Comparison of ENCODE assay signal across 9 mouse cellular contexts in genomic region chr9:68689351-68689750, GRCm38 (mm10). TPM values are rescaled to one million over a fixed set of nuclear protein-coding genes. Genes with fewer than 3 reads are reported as not detected.
DNase-seq lines count a peak whose midpoint lies in the region; ATAC-seq and TF ChIP-seq lines count a peak whose summit lies in the region.
"Had no signal": no experiment of that assay in that cellular context is flagged by ENCODE, and none has a peak within 500 bp of the region (broad histone marks: within the 10 kb centered on the region; RNA-seq: fewer than 3 reads in every experiment).

No protein-coding gene starts in this region.

- H3K4me2 ChIP-seq in intestine, embryonic 14.5 days (ENCODE audit: low read length), result no peak overlapping the region
- H3K4me2 ChIP-seq in intestine, embryonic 15.5 days (replicated peaks), result no peak overlapping the region

- no peaks in the 10 kb centered on the region for H3K36me3 ChIP-seq in intestine, embryonic 14.5 days (ENCODE audit: control insufficient read depth, insufficient read depth, low read length)
- no peaks in the 10 kb centered on the region for H3K36me3 ChIP-seq in intestine, embryonic 15.5 days
- no peaks in the 10 kb centered on the region for H3K36me3 ChIP-seq in E14TG2a.4 (ENCODE audit: insufficient read depth, low read length)

- H3K27me3 ChIP-seq in intestine, embryonic 14.5 days (replicated peaks; ENCODE audit: control insufficient read depth, insufficient read depth, low read length), result 0 out of 2 replicates have a peak, but pooled peaks cover 3% of the 10 kb centered on the region
- H3K27me3 ChIP-seq in intestine, embryonic 15.5 days (replicated peaks), result no peaks in the 10 kb centered on the region
- H3K27me3 ChIP-seq in E14TG2a.4 (ENCODE audit: insufficient read depth, low read length), result no peaks in the 10 kb centered on the region

- TF ChIP-seq CTCF in E14TG2a.4 (conservative IDR thresholded peaks at IDR 0.05; ENCODE audit: low read length), result peak; percentile 94

- peak; percentile 53 for DNase-seq in intestine, embryonic 14.5 days (ENCODE audit: low spot score)
- DNase-seq in adipocyte (ENCODE audit: low spot score), result peak; percentile 9
- peak; percentile 44 for DNase-seq in layer of hippocampus, adult 9-11 months
- DNase-seq in retina, postnatal 1 day, result peak; percentile 83
- no peak for DNase-seq in spleen, adult 12 weeks (ENCODE audit: low spot score)

- WGBS in intestine, embryonic 14.5 days, result 31% methylated on average over 4 of the region's 4 CpGs
- 39% methylated on average over 4 of the region's 4 CpGs for WGBS in intestine, embryonic 15.5 days

- H3K4me3 ChIP-seq in intestine, embryonic 14.5 days (ENCODE audit: low read depth, low read length), result no peak overlapping the region
- no peak overlapping the region for H3K4me3 ChIP-seq in intestine, embryonic 15.5 days (replicated peaks)
- no peak overlapping the region for H3K4me3 ChIP-seq in E14TG2a.4 (replicated peaks; ENCODE audit: low read length)
- H3K4me3 ChIP-seq: erythroblast, embryonic 14.5 days had no signal

- H3K4me1 ChIP-seq in intestine, embryonic 14.5 days (replicated peaks; ENCODE audit: control insufficient read depth, insufficient read depth, low read length), result peaks cover 6% of the 10 kb centered on the region
- H3K4me1 ChIP-seq in intestine, embryonic 15.5 days (replicated peaks), result no peaks in the 10 kb centered on the region
- peaks cover 17% of the 10 kb centered on the region for H3K4me1 ChIP-seq in E14TG2a.4 (replicated peaks; ENCODE audit: low read depth, low read length)

- H3K27ac ChIP-seq in intestine, embryonic 14.5 days (ENCODE audit: low read depth), result no peak overlapping the region
- no peak overlapping the region for H3K27ac ChIP-seq in intestine, embryonic 15.5 days

- H3K9ac ChIP-seq in intestine, embryonic 14.5 days (ENCODE audit: low read length), result no peak overlapping the region
- H3K9ac ChIP-seq in intestine, embryonic 15.5 days, result no peak overlapping the region

- no peak for ATAC-seq in intestine, embryonic 14.5 days (replicated peaks; ENCODE audit: low FRiP score, low TSS enrichment, low read depth)
- ATAC-seq in intestine, embryonic 15.5 days, result no peak
- 0 out of 2 replicates have a peak, but pooled peaks have one; percentile 55 for ATAC-seq in erythroblast, adult 5-6 weeks (replicated peaks; ENCODE audit: low FRiP score, poor library complexity, severe bottlenecking)

- no peaks in the 10 kb centered on the region for H3K9me3 ChIP-seq in intestine, embryonic 14.5 days (ENCODE audit: control insufficient read depth, low read length)
- no peaks in the 10 kb centered on the region for H3K9me3 ChIP-seq in intestine, embryonic 15.5 days
- no peaks in the 10 kb centered on the region for H3K9me3 ChIP-seq in E14TG2a.4 (ENCODE audit: low read length)

RNA-seq across cellular contexts. Expression of gene Rora, which starts 35.8 kb away (rescaled TPM):
- 4.4 and 6.0 TPM in 2 replicates for polyA plus RNA-seq in intestine, embryonic 14.5 days (2014; fragmentation: Nextera tagmentation; extraction: Ambion mirVana)
- 4.7 and 5.4 TPM in 2 replicates for polyA plus RNA-seq in intestine, embryonic 15.5 days (2015; fragmentation: Nextera tagmentation; extraction: Ambion mirVana)
- total RNA-seq in erythroblast, adult 5-6 weeks (2015; ENCODE audit: low replicate concordance), result not detected in 2 replicates
- 0.17 and 0.42 TPM in 2 replicates for total RNA-seq in erythroblast, adult 5-6 weeks (2017; ENCODE audit: low replicate concordance)
